Mouse (Mus musculus): ENCODE data around the gene Naa40.

DNA sequence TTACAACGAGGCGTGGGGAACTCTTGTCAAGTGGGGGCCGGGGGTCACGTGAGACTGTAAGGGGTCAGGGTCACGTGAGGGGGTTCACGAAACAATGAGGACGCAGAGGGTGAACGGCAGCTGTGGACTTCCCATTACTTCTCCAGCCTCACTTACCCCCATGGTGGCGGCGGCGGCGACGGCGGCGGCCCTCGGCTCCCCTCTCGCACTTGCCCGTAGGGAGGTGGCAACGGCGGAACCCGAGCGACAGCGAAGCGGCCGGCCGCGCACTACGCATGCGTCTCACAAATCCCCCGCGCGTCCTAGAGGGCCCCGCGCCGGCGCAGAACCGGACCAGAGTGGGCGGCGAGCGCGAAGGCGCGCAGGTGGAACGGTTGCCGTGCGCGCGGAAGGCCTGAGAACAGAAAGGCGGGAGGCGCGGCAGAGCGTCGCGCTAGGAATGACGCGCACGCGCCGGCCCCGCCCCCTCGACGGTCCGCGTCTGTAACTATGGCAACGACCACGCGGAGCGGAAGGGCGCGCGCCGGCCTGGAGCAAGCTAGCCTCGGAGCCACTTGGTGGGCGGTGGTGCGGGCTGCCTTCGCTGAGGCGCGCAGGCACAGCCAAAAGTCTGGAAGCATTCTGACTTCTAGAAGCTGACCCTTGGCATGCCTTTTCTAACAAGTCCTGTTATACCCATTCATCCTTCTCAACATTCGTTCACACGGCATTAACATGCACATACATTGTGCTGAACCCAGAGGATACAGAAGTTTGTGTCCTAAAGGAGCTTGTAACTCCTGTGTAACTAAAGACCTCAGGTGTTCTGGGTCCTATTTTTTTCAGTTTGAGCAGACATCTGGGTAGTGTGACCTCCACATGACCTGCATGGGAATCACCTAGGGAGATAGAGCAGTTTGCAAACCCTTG lies at the start of gene Naa40:
- no peak for TF ChIP-seq GATA1 (IDR thresholded peaks at IDR 0.05; ENCODE audit: borderline replicate concordance, low read length)
- TF ChIP-seq FLI1 (IDR thresholded peaks at IDR 0.05; ENCODE audit: low read length) = no peak
